In the genomic region with DNA sequence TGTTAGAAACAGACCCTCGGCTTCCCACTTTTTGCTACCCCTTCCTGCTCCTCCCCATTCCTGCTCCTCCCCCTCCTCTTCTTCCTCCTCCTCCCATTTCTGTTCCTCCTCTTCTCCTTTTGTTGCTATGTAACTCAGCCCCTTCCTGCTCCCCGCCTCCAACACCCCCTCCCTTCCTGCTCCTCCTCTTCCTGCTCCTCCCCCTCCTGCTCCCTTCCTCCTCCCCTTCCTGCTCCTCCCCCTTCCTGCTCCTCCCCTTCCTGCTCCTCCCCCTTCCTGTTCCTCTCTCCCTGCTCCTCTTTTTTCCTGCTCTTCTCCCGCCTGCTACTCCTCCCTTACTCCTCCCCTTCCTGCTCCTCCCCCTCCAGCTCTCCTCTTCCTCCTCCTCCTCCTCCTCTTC, we compare ENCODE assay signal across 30 mouse cellular contexts. TPM values are rescaled to one million over a fixed set of nuclear protein-coding genes. Genes with fewer than 3 reads are reported as not detected.
DNase-seq lines count a peak whose midpoint lies in the region; TF ChIP-seq lines count a peak whose summit lies in the region.
"Had no signal": no experiment of that assay in that cellular context is flagged by ENCODE, and none has a peak within 500 bp of the region (broad histone marks: within the 10 kb centered on the region; RNA-seq: fewer than 3 reads in every experiment).

No protein-coding gene starts in this region.

- no peak for TF ChIP-seq EP300 in CH12.LX (IDR thresholded peaks at IDR 0.05; ENCODE audit: low read length)
- TF ChIP-seq EP300 in MEL (IDR thresholded peaks at IDR 0.05; ENCODE audit: low read depth in 1 of 2, low read length in 2 of 2): no peak

- H3K36me3 ChIP-seq in CH12.LX (replicated peaks in 1 of 2; ENCODE audit: control insufficient read depth in 1 of 2, insufficient read depth in 1 of 2, low read length in 1 of 2) (no peaks in the 10 kb centered on the region), MEL (ENCODE audit: control insufficient read depth in 1 of 2, insufficient read depth in 2 of 2, low read length in 2 of 2) (no peaks in the 10 kb centered on the region)
- H3K36me3 ChIP-seq: embryonic facial prominence, embryonic 13.5 days; forebrain, embryonic 10.5 days; forebrain, embryonic 15.5 days; heart, embryonic 10.5 days; heart, embryonic 15.5 days; hindbrain, embryonic 12.5 days; intestine, embryonic 15.5 days; limb, embryonic 12.5 days; lung, embryonic 15.5 days had no signal

- peak; percentile 80 for DNase-seq in heart, adult 11 months
- no peak for DNase-seq in heart, adult 8-10 months (ENCODE audit: low spot score)
- DNase-seq in CH12.LX (ENCODE audit: extremely low read depth) (peak; percentile 60), MEL (ENCODE audit: low read depth, low spot score) (peak; percentile 17)
- DNase-seq in gastrocnemius, adult 8-10 months (ENCODE audit: low spot score in 2 of 2): no peak
- no peak for DNase-seq in layer of hippocampus, adult 8-10 months (ENCODE audit: low spot score in 2 of 2)
- no peak for DNase-seq in layer of hippocampus, postnatal 25 days (ENCODE audit: extremely low spot score in 1 of 2, low spot score in 1 of 2)
- DNase-seq: adrenal gland, postnatal 10 days; B cell, adult 2 months; cerebellum, adult 11-12 months; cerebellum, postnatal 10 days; kidney, adult 8-10 months; kidney, postnatal 10 days; lung, postnatal 36 days; midbrain, embryonic 14.5 days; retina, postnatal 1 day; right cerebral cortex, postnatal 14 days; thymus, adult 18-20 months; thymus, postnatal 25 days had no signal

- H3K4me1 ChIP-seq in CH12.LX (ENCODE audit: control insufficient read depth in 1 of 2, insufficient read depth in 2 of 2): peaks cover 32 to 82% of the 10 kb centered on the region in 2 experiments
- no peaks in the 10 kb centered on the region for H3K4me1 ChIP-seq in MEL (ENCODE audit: control insufficient read depth in 1 of 2, insufficient read depth in 2 of 2, low read length in 2 of 2)
- H3K4me1 ChIP-seq: forebrain, embryonic 10.5 days; heart, embryonic 15.5 days; hindbrain, embryonic 12.5 days had no signal

- no peak for TF ChIP-seq CTCF in CH12.LX (conservative IDR thresholded peaks at IDR 0.05 in 1 of 2, IDR thresholded peaks at IDR 0.05 in 1 of 2; ENCODE audit: low read depth in 2 of 2, low read length in 2 of 2)
- TF ChIP-seq CTCF in MEL (IDR thresholded peaks at IDR 0.05 in 2 of 3, conservative IDR thresholded peaks at IDR 0.05 in 1 of 3; ENCODE audit: control insufficient read depth in 1 of 3, insufficient read depth in 1 of 3, low read depth in 2 of 3, low read length in 3 of 3, poor library complexity in 1 of 3, severe bottlenecking in 1 of 3): no peak

- dilution Hi-C loops in CH12.LX (cut with MboI; ENCODE audit: extremely low pct_ligation_motif_present, extremely low pct_unique_long_range_greater_than_20kb, low sequenced_read_pairs): no loop called here

- no peak overlapping the region for H3K4me2 ChIP-seq in CH12.LX (ENCODE audit: insufficient read depth, low read depth, poor library complexity, severe bottlenecking)
- H3K4me2 ChIP-seq: embryonic facial prominence, embryonic 13.5 days; forebrain, embryonic 15.5 days; heart, embryonic 15.5 days; hindbrain, embryonic 12.5 days; intestine, embryonic 15.5 days; limb, embryonic 12.5 days; lung, embryonic 15.5 days had no signal

- in situ Hi-C loops in CH12.LX (cut with MboI; ENCODE audit: low pct_ligation_motif_present, low pct_unique_long_range_greater_than_20kb, low sequenced_read_pairs): loop anchor here (10.0 kb wide), 1 partner anchor 209 kb away; no protein-coding TSS in a partner anchor

- no peaks in the 10 kb centered on the region for H3K9me3 ChIP-seq in CH12.LX (replicated peaks; ENCODE audit: low read length)
- H3K9me3 ChIP-seq in MEL (replicated peaks; ENCODE audit: insufficient read depth, low read length): no peaks in the 10 kb centered on the region
- H3K9me3 ChIP-seq: embryonic facial prominence, embryonic 13.5 days; forebrain, embryonic 10.5 days; forebrain, embryonic 15.5 days; heart, embryonic 10.5 days; heart, embryonic 15.5 days; hindbrain, embryonic 12.5 days; intestine, embryonic 15.5 days; limb, embryonic 12.5 days; lung, embryonic 15.5 days had no signal

- TF ChIP-seq RAD21 in CH12.LX (IDR thresholded peaks at IDR 0.05; ENCODE audit: low read depth, low read length) (no peak), MEL (IDR thresholded peaks at IDR 0.05; ENCODE audit: low read depth, low read length) (no peak)

- TF ChIP-seq POLR2A in CH12.LX (IDR thresholded peaks at IDR 0.05; ENCODE audit: low read depth, low read length) (no peak), MEL (IDR thresholded peaks at IDR 0.05; ENCODE audit: control insufficient read depth in 1 of 2, insufficient read depth in 1 of 2, low read depth in 1 of 2, low read length in 2 of 2, poor library complexity in 1 of 2) (no peak)

- H3K79me2 ChIP-seq in CH12.LX (replicated peaks; ENCODE audit: control insufficient read depth, extremely low read depth, insufficient read depth, poor library complexity, severe bottlenecking) (no peaks in the 10 kb centered on the region; the same call in 1 of the 2 replicates), MEL (ENCODE audit: control insufficient read depth, insufficient read depth, low read length, poor library complexity) (no peaks in the 10 kb centered on the region)

- H3K4me3 ChIP-seq in CH12.LX (replicated peaks in 1 of 3; ENCODE audit: low read depth in 2 of 3, low read length in 2 of 3, poor library complexity in 1 of 3) (no peak overlapping the region), MEL (ENCODE audit: control insufficient read depth in 1 of 2, insufficient read depth in 1 of 2, low read depth in 2 of 2, low read length in 2 of 2) (no peak overlapping the region)
- H3K4me3 ChIP-seq: embryonic facial prominence, embryonic 13.5 days; forebrain, embryonic 10.5 days; forebrain, embryonic 15.5 days; heart, embryonic 10.5 days; heart, embryonic 15.5 days; hindbrain, embryonic 12.5 days; intestine, embryonic 15.5 days; left cerebral cortex, adult 2 months; limb, embryonic 12.5 days; lung, embryonic 15.5 days had no signal

- H3K9ac ChIP-seq in CH12.LX (ENCODE audit: insufficient read depth, low read depth) (no peak overlapping the region), MEL (ENCODE audit: control insufficient read depth, low read depth, low read length, poor library complexity, severe bottlenecking) (no peak overlapping the region)
- H3K9ac ChIP-seq: embryonic facial prominence, embryonic 13.5 days; forebrain, embryonic 15.5 days; heart, embryonic 15.5 days; hindbrain, embryonic 12.5 days; intestine, embryonic 15.5 days; limb, embryonic 12.5 days; lung, embryonic 15.5 days had no signal

- H3K27ac ChIP-seq in CH12.LX (ENCODE audit: insufficient read depth, low read depth) (no peak overlapping the region), MEL (ENCODE audit: control insufficient read depth, low read depth, low read length) (no peak overlapping the region)
- H3K27ac ChIP-seq: embryonic facial prominence, embryonic 13.5 days; forebrain, embryonic 10.5 days; forebrain, embryonic 15.5 days; heart, embryonic 10.5 days; heart, embryonic 15.5 days; hindbrain, embryonic 12.5 days; hindbrain, postnatal 0 days; intestine, embryonic 15.5 days; left cerebral cortex, adult 2 months; limb, embryonic 12.5 days; lung, embryonic 15.5 days had no signal

- no peaks in the 10 kb centered on the region for H3K27me3 ChIP-seq in CH12.LX (replicated peaks)
- H3K27me3 ChIP-seq in MEL (ENCODE audit: control insufficient read depth in 1 of 2, insufficient read depth in 2 of 2, low read length in 2 of 2): peaks cover 0 to 7% of the 10 kb centered on the region in 2 experiments; a peak in 2 of 4 replicates
- H3K27me3 ChIP-seq: embryonic facial prominence, embryonic 13.5 days; forebrain, embryonic 15.5 days; heart, embryonic 15.5 days; hindbrain, embryonic 12.5 days; intestine, embryonic 15.5 days; limb, embryonic 12.5 days; lung, embryonic 15.5 days had no signal

TF ChIP-seq in CH12.LX, 34 proteins besides CTCF, POLR2A, EP300 and RAD21:
- TF ChIP-seq NRF1 (IDR thresholded peaks at IDR 0.05; ENCODE audit: low read depth, low read length): no peak
- peak; percentile 35; the same call in 1 of the 2 replicates for TF ChIP-seq ELF1 (IDR thresholded peaks at IDR 0.05; ENCODE audit: low read depth, low read length)
- peak; percentile 17; the same call in 1 of the 2 replicates for TF ChIP-seq HCFC1 (IDR thresholded peaks at IDR 0.05; ENCODE audit: low read depth, low read length)
TF ChIP-seq in CH12.LX: peak in this region for 2.

TF ChIP-seq in MEL, 35 proteins besides CTCF, POLR2A, EP300 and RAD21:
- TF ChIP-seq RCOR1 (IDR thresholded peaks at IDR 0.05; ENCODE audit: low read depth, low read length) (no peak), ETS1 (IDR thresholded peaks at IDR 0.05; ENCODE audit: low read depth, low read length) (no peak)

RNA-seq across cellular contexts. Expression of a gene that starts 8.7 kb away (rescaled TPM):
- 1 to 10 TPM; 4.8 to 6.1 (median 5.7) TPM for total RNA-seq in heart, adult 8-10 months (2022)
- total RNA-seq in CH12.LX (2012; rRNA removed) (17.1 and 19.1 TPM in 2 replicates), CH12.LX (2014; rRNA removed) (23.0 and 23.7 TPM in 2 replicates), MEL (2012; rRNA removed) (not detected in 2 replicates)
- polyA plus RNA-seq in CH12.LX (2012; ENCODE audit: insufficient read length, low read depth) (6.0 and 6.4 TPM in 2 replicates), MEL (2012; ENCODE audit: insufficient read depth in 1 of 2, insufficient read length in 2 of 2, low read depth in 1 of 2, low replicate concordance in 2 of 2, missing spikeins in 1 of 2) (not detected)
- 1 to 10 TPM in 3 of 4 experiments, under 1 TPM in 1; 0.82 to 1.9 (median 1.7) TPM for total RNA-seq in gastrocnemius, adult 8-10 months (2022)
- total RNA-seq in layer of hippocampus, adult 8-10 months (2022): 10 to 100 TPM; 18.3 to 26.9 (median 20.8) TPM
- 10 to 100 TPM; 19.5 to 21.0 TPM for total RNA-seq in layer of hippocampus, postnatal 25 days (2021)

RNA-seq across cellular contexts. Expression of a gene that starts 8.9 kb away (rescaled TPM):
- 1 to 10 TPM; 2.5 to 4.8 (median 3.8) TPM for total RNA-seq in heart, adult 8-10 months (2022)
- 16.3 and 21.1 TPM in 2 replicates for total RNA-seq in CH12.LX (2012; rRNA removed)
- total RNA-seq in CH12.LX (2014; rRNA removed): 9.9 and 12.3 TPM in 2 replicates
- 40.5 and 44.2 TPM in 2 replicates for polyA plus RNA-seq in CH12.LX (2012; ENCODE audit: insufficient read length, low read depth)
- total RNA-seq in MEL (2012; rRNA removed): 6.6 and 9.7 TPM in 2 replicates
- polyA plus RNA-seq in MEL (2012; ENCODE audit: insufficient read depth in 1 of 2, insufficient read length in 2 of 2, low read depth in 1 of 2, low replicate concordance in 2 of 2, missing spikeins in 1 of 2): 10 to 100 TPM in 1 of 2 experiments, not detected in 1; 36.5 TPM
- total RNA-seq in gastrocnemius, adult 8-10 months (2022): 1 to 10 TPM in 1 of 4 experiments, under 1 TPM in 3; 0.51 to 1.6 (median 0.81) TPM
- total RNA-seq in layer of hippocampus, adult 8-10 months (2022): 10 to 100 TPM in 3 of 4 experiments, 1 to 10 TPM in 1; 7.2 to 11.4 (median 10.5) TPM
- total RNA-seq in layer of hippocampus, postnatal 25 days (2021): 1 to 10 TPM; 9.3 to 9.6 TPM

Comparison
In these comparisons a context has a peak if more than half of its experiments do, and no peak if none do; other contexts are left out.
1. DNase-seq: peak in heart, adult 11 months (single experiment), CH12.LX (single experiment) and MEL (single experiment); none in heart, adult 8-10 months (single experiment), gastrocnemius, adult 8-10 months (0 of 2), layer of hippocampus, adult 8-10 months (0 of 2) and layer of hippocampus, postnatal 25 days (0 of 2).